Mouse (Mus musculus) cerebellum, adult (tissue): ENCODE data around the gene Rptor.
A peak's percentile ranks its signal among the peaks of the same experiment; 100 is the strongest.

ENCODE experiments used
- ATAC-seq: cut with Nextera tagmentation; 2 replicates; pipeline ENCODE4 v1.9.2; 2017; ENCODE audit warnings: mild to moderate bottlenecking, moderate library complexity, mixed read lengths; ENCODE audit not compliant: insufficient number of reproducible peaks, low FRiP score, low TSS enrichment

Gene Rptor

GRCm38 (mm10) chr11:119833311-119833710 is 230.6 kb downstream of the Rptor start:
- no peak for ATAC-seq

DNA sequence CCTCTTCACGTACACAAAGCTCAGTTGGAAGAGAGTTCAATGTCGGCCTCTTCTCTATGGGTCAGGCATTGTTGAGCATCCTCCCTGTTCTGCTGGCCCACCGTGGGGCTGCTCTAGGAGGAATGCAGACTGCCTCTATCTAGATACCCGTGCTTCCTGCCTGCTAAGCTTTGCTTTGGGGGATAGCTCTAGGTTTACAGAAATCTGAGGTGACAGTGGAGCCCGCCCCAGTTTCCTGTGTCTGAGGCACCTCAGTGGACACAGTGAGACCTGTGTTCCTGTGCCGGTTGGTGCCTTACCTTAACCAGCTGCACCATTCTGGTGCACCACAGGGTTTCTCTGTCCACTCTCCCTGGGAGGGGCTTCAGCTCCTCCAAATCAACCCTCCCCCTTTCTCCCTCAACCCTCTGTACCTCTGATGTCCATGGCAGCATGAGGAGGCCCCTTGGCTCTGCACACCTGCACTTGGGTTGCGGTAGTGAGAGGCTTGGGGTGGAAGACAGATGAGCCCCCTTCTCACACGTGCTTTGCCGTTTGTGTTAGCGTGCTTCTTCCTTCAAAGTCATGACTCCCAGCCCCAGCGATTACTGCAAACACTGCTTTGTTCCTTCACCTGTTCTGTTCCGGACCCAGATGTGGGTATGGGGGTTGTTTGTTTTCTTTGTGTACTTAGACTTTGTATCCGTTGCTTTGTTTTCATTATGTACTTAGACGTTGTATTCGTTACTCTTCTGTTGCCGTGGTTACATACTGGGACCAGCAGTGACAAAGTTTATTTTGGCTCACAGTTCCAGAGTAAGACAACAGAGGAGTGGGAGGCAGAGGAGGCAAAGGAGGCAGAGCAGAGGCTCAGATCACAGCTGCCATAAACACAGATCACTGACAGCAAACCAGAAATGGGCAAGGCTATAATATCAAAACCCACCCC is 231.4 kb downstream of the Rptor start:
- no peak for ATAC-seq

DNA sequence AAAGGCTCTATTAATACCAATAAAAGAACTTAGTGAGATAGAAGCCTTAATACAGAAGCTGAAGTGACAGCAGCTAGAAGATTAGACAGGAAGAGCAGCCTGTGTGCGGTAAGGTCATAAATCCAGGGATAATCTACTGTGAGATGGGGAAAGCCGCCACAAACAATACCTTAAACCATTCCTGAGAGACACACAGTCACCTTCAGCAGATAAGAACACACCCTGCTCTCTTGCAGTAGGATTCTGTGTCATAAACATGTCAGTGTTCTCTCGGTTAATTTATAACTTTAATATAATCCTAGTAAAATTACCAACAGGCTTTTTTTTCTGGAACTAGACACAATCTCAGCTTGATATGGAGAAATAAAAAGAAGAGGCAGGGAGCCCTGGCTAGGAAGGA is 233.6 kb downstream of the Rptor start:
- no peak for ATAC-seq

- no peak for ATAC-seq
Observed at GRCm38 (mm10) chr11:119837786-119838185, 235.1 kb downstream of the Rptor start.

GRCm38 (mm10) chr11:119839411-119840342 is 237.0 kb downstream of the Rptor start:
- ATAC-seq, result peak; percentile 70; the same call in 1 of the 2 replicates

DNA sequence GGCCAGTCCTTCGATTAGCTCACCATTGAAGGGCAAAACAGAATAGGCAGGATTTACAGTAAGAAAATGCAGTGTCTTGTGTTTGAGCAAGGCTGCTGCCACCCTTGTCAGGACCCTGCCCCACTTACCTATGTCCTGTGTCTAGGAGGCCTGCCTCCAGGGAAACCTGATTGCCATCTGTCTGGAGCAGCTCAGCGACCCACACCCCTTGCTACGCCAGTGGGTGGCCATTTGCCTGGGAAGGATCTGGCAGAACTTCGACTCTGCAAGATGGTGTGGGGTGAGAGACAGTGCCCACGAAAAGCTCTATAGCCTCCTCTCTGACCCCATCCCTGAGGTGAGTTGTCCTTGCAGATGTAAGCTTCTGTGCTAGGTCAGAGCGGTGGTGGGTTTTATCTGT is 243.9 kb downstream of the Rptor start:
- ATAC-seq, result no peak

- no peak for ATAC-seq
Observed at GRCm38 (mm10) chr11:119847076-119847475, 244.4 kb downstream of the Rptor start.

DNA sequence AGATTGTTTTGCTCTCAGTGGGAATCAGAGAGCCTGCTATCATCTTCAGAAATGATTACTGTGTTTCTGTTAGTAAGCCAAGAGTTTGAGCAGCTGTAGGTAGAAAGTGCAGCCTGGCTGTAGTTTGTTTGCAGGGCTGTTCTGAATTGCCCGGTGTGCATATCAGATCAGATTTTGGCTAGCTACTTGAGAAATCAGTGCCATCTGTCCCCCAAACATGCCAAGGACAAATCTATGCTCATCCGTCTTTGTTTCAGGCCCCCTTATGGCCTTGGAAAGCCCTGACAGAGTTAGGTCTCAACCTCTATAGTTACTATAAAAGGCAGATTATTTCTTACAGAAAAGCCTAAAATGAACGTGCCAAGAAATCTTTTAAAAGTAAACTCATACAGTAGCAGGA is 244.9 kb downstream of the Rptor start:
- no peak; the same call in 1 of the 2 replicates for ATAC-seq

GRCm38 (mm10) chr11:119848189-119848588 is 245.5 kb downstream of the Rptor start:
- ATAC-seq, result no peak

DNA sequence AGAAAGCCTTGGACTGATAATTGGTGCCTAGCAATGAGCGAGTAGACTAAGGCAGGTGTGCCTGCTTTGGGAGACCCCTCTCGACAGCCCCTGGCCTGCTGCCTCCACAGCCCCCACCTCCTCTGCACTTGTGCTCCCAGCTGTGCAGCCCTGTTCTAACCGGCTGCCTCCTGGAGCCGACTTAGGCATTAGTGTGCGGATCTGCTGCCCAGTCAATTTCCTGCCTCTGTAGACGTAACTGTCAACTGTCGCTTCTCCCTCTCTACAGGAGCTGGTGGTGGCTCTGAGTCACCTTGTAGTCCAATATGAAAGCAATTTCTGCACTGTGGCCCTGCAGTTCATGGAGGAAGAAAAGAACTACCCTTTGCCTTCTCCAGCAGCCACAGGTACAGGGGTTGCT is 253.3 kb downstream of the Rptor start:
- no peak for ATAC-seq

- ATAC-seq, result no peak
Observed at GRCm38 (mm10) chr11:119862523-119863299, 260.0 kb downstream of the Rptor start.

- no peak for ATAC-seq
Observed at GRCm38 (mm10) chr11:119863421-119863821, 260.7 kb downstream of the Rptor start.

GRCm38 (mm10) chr11:119866837-119867236 is 264.1 kb downstream of the Rptor start:
- ATAC-seq, result no peak

DNA sequence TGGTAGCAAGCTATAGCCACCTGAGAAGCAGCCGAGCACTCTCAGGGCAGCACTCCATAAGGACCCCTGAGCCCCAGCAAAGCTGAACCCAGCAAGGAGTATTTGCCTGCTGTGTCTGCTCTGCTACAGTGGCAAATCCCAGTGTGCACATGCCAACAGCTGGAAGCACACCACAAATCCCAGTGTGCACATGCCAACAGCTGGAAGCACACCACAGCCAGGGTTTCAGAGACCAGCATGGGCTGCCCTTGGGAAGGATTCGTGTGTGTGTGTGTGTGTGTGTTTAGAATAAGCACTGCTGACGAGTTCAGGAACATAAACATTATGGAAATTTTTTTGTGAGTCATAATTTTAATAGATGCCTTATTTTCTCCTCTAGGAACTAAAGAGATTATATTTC is 265.4 kb downstream of the Rptor start:
- no peak for ATAC-seq

DNA sequence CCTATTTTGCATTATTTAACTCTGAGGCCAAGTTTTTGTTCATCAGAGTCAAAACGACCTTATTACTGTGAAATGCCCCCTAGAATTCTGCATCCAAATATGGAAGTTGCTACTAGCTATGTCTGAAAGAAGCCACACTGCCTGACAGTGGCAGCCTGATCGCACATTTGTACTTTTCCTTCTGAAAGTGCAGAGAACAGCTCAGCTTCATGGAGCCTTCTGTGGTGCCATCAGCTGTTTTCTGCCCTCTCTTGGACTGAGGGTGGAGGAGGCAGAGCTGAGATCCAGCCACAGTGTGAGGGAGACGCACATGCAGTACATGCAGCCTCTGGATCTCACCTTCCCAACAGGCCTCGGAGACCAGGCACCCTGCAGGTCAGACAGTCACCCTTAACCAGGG is 265.9 kb downstream of the Rptor start:
- ATAC-seq, result no peak

GRCm38 (mm10) chr11:119871141-119871540 is 268.4 kb downstream of the Rptor start:
- ATAC-seq, result no peak

DNA sequence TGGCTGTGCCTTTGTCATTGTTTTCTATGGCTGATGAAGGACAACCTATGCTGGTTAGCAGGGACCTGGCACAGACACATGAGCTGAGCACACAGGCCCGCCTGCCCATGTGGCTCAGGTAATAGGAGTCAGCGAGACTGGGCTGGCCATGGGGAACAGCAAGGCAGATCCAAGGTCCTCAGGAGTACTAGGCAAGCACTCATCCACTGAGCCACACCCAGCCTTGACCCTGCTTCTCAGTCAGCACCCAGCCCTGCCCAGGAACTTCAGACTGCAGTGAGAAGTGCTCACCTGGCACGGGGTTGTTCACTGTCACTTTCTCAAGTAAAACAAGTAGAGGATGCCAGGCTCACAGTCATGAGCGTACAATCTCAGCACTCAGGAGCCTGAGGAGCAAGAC is 270.9 kb downstream of the Rptor start:
- no peak for ATAC-seq

DNA sequence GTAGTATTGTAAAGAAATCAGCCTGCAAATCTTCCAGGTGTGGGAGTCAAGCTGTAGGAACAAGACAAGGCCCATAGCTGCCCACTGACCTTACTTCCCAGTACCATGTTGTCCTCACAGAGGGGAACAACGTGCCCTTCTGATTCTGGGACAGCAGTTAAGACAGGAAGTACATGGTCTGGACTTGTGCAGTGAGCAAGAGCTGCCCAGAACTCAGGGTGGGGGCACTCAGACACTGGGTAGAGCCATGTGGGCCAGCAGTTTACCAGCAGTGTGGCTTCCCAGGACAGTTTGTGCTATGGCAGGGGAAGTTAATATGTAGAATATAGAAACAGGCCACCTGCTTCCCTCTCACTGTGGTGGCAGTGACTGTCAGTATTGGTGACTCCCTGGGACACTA is 272.1 kb downstream of the Rptor start:
- ATAC-seq, result no peak

GRCm38 (mm10) chr11:119875685-119876084 is 273.0 kb downstream of the Rptor start:
- ATAC-seq, result no peak

DNA sequence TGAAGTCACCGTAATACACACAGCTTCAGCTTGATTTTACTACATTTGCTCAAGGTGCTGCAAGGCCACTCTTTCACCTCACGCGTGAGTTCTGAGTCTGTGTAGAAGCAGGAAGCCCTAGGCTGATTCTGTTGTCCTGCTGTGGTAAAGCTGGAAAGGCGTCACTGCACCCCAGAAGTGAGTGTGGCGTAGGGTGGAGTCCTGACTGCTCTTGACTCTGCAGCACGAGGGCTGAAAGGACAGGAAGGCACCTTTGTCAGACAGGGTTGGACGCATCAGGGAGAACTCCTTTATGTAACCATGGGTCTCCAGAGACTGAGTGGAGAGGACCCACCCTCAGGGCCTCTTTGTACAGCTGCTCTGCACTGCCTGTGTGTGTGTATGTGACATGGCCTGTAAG is 274.4 kb downstream of the Rptor start:
- ATAC-seq, result no peak
